Mouse (Mus musculus): Measurements from ENCODE around the gene Gm47995. TPM values are rescaled to one million over a fixed set of nuclear protein-coding genes. Genes with fewer than 3 reads are reported as not detected.

Gm47995 gene
- polyA plus RNA-seq, 1 experiment from 2014 or later: not detected

- Histone ChIP-seq H3K4me3 (ENCODE audit: inconsistent target) (no peak overlapping the region), H3K36me3 (ENCODE audit: inconsistent target) (no peaks in the 10 kb centered on the region), H3K27ac (no peak overlapping the region), H3K79me2 (ENCODE audit: inconsistent target) (no peaks in the 10 kb centered on the region)
- 86% methylated on average over 3 of the region's 3 CpGs for WGBS (ENCODE audit: missing documents)
Observed at GRCm38 (mm10) chr1:151233756-151234155, 35.5 kb downstream of the Gm47995 start.

GRCm38 (mm10) chr1:151235574-151235973 lies 37.3 kb downstream of the Gm47995 start:
- Histone ChIP-seq H3K36me3 (ENCODE audit: inconsistent target) (no peaks in the 10 kb centered on the region), H3K79me2 (ENCODE audit: inconsistent target) (no peaks in the 10 kb centered on the region), H3K27ac (no peak overlapping the region), H3K4me3 (ENCODE audit: inconsistent target) (no peak overlapping the region)
- 97% methylated on average over 2 of the region's 2 CpGs for WGBS (ENCODE audit: missing documents)

GRCm38 (mm10) chr1:151236141-151236930 lies 38.1 kb downstream of the Gm47995 start:
- Histone ChIP-seq H3K36me3 (ENCODE audit: inconsistent target) (no peaks in the 10 kb centered on the region), H3K27ac (no peak overlapping the region), H3K4me3 (ENCODE audit: inconsistent target) (no peak overlapping the region), H3K79me2 (ENCODE audit: inconsistent target) (no peaks in the 10 kb centered on the region)
- 68% methylated on average over 13 of the region's 13 CpGs for WGBS (ENCODE audit: missing documents)

- H3K36me3 ChIP-seq (ENCODE audit: inconsistent target): no peaks in the 10 kb centered on the region; the same call in 1 of the 2 replicates
- no peaks in the 10 kb centered on the region for H3K79me2 ChIP-seq (ENCODE audit: inconsistent target)
- H3K27ac ChIP-seq: no peak overlapping the region
- WGBS (ENCODE audit: missing documents): 87% methylated on average over 3 of the region's 3 CpGs
- H3K4me3 ChIP-seq (ENCODE audit: inconsistent target): no peak overlapping the region
Observed at GRCm38 (mm10) chr1:151237780-151238179, 39.5 kb downstream of the Gm47995 start.

- no peak overlapping the region for H3K4me3 ChIP-seq (ENCODE audit: inconsistent target)
- H3K36me3 ChIP-seq (ENCODE audit: inconsistent target): peaks cover 6% of the 10 kb centered on the region; the same call in 1 of the 2 replicates
- H3K27ac ChIP-seq: no peak overlapping the region
- peaks cover 5% of the 10 kb centered on the region; the same call in 1 of the 2 replicates for H3K79me2 ChIP-seq (ENCODE audit: inconsistent target)
- WGBS (ENCODE audit: missing documents): 81% methylated on average over 4 of the region's 4 CpGs
Observed at GRCm38 (mm10) chr1:151243332-151243731, 45.1 kb downstream of the Gm47995 start.

- Histone ChIP-seq H3K36me3 (ENCODE audit: inconsistent target) (peaks cover 6% of the 10 kb centered on the region; the same call in 1 of the 2 replicates), H3K4me3 (ENCODE audit: inconsistent target) (no peak overlapping the region)
- 80% methylated on average over 5 of the region's 5 CpGs for WGBS (ENCODE audit: missing documents)
Observed at GRCm38 (mm10) chr1:151244013-151244412, 45.8 kb downstream of the Gm47995 start.

GRCm38 (mm10) chr1:151244761-151245160 lies 46.5 kb downstream of the Gm47995 start:
- 47% methylated on average over 4 of the region's 4 CpGs for WGBS (ENCODE audit: missing documents)

More at GRCm38 (mm10) chr1:151244013-151244412, 45.8 kb downstream of the Gm47995 start:
- Histone ChIP-seq H3K79me2 (ENCODE audit: inconsistent target) (peaks cover 11% of the 10 kb centered on the region; the same call in 1 of the 2 replicates), H3K27ac (no peak overlapping the region)

GRCm38 (mm10) chr1:151245165-151245564 lies 46.9 kb downstream of the Gm47995 start:
- WGBS (ENCODE audit: missing documents): 12% methylated on average over 10 of the region's 10 CpGs
- no peak overlapping the region for H3K4me3 ChIP-seq (ENCODE audit: inconsistent target)
- H3K79me2 ChIP-seq (ENCODE audit: inconsistent target): peaks cover 23% of the 10 kb centered on the region

More at GRCm38 (mm10) chr1:151244761-151245160, 46.5 kb downstream of the Gm47995 start:
- no peak overlapping the region for H3K4me3 ChIP-seq (ENCODE audit: inconsistent target)
- no peak overlapping the region for H3K27ac ChIP-seq
- H3K36me3 ChIP-seq (ENCODE audit: inconsistent target): peaks cover 6% of the 10 kb centered on the region; the same call in 1 of the 2 replicates
- H3K79me2 ChIP-seq (ENCODE audit: inconsistent target): peaks cover 19% of the 10 kb centered on the region

GRCm38 (mm10) chr1:151245846-151246245 lies 47.6 kb downstream of the Gm47995 start:
- H3K4me3 ChIP-seq (ENCODE audit: inconsistent target): no peak overlapping the region
- H3K36me3 ChIP-seq (ENCODE audit: inconsistent target): peaks cover 6% of the 10 kb centered on the region; the same call in 1 of the 2 replicates
- 100% methylated on average over 2 of the region's 2 CpGs for WGBS (ENCODE audit: missing documents)
- no peak overlapping the region for H3K27ac ChIP-seq
- H3K79me2 ChIP-seq (ENCODE audit: inconsistent target): peaks cover 27% of the 10 kb centered on the region

More at GRCm38 (mm10) chr1:151245165-151245564, 46.9 kb downstream of the Gm47995 start:
- Histone ChIP-seq H3K36me3 (ENCODE audit: inconsistent target) (peaks cover 6% of the 10 kb centered on the region; the same call in 1 of the 2 replicates), H3K27ac (no peak overlapping the region)

Other genes with a start within 250 kb of the Gm47995 start
- gene Hmcn1, start 205.0 kb upstream of the Gm47995 start, polyA plus RNA-seq (2018): not detected in 3 replicates
- gene Gm47985, start 15.9 kb upstream of the Gm47995 start, polyA plus RNA-seq (2018): not detected in 3 replicates
- not detected in 3 replicates for gene Gm8947, start 6.1 kb upstream of the Gm47995 start, polyA plus RNA-seq (2018)
- not detected in 3 replicates for gene 3110040M04Rik, start 5.7 kb downstream of the Gm47995 start, polyA plus RNA-seq (2018)
- gene Gm47996, start 11.7 kb downstream of the Gm47995 start, polyA plus RNA-seq (2018): not detected in 3 replicates
- 48.2 to 82.7 TPM (median 58.0 TPM) in 3 replicates for gene Ivns1abp, start 146.0 kb downstream of the Gm47995 start, polyA plus RNA-seq (2018)
- gene Swt1, start 230.0 kb downstream of the Gm47995 start, polyA plus RNA-seq (2018): 9.9 to 17.7 TPM (median 12.1 TPM) in 3 replicates
- 22.5 to 28.2 TPM (median 26.3 TPM) in 3 replicates for gene Trmt1l, start 230.1 kb downstream of the Gm47995 start, polyA plus RNA-seq (2018)